Mouse (Mus musculus): ENCODE results near the gene Dlg1.
"Not testable (repeated sequence)": the region's sequence is repeated elsewhere in the genome, so short reads cannot be mapped to it uniquely, and the experiment has no call there.

Dlg1 gene

DNA sequence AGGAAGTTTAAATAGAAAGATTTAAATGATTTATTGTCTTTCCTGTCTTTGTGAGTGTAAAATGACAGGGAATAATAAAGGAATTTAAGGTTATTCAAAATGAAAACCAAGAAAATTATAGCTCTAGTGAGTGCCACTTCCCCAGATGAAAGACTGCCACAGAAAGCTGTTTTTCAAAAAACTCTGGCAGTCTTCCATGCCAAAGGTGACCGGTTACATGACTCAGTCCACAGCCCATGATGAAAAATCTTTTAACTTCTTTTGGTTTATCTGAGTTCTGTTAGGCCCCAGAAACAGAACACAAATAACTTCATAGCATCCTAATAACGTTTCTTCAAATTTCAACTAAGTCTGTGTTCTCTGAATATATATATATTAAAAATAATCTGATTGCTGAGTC, 7.7 kb upstream of the Dlg1 start:
- no peak for DNase-seq (ENCODE audit: low spot score)

DNA sequence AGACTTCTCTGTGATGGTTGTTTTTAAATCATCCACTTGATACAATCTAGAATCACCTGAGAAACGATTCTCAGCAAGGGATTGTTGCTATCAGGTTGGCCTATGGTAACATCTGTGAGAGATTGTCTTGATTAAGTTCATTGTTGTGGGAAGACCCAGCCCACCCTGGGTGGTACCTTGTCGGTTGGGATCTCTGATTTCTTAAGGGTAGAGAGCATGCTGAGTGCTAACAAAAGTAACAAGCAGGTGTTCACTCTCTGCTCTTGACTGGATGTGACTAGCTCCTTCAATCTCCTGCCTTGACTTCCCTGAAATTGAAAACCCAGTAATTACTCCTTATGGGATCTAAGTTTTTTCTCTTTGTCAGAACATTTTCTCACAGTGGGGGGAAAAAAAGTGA, 5.7 kb upstream of the Dlg1 start:
- DNase-seq (ENCODE audit: low spot score) = no peak

DNA sequence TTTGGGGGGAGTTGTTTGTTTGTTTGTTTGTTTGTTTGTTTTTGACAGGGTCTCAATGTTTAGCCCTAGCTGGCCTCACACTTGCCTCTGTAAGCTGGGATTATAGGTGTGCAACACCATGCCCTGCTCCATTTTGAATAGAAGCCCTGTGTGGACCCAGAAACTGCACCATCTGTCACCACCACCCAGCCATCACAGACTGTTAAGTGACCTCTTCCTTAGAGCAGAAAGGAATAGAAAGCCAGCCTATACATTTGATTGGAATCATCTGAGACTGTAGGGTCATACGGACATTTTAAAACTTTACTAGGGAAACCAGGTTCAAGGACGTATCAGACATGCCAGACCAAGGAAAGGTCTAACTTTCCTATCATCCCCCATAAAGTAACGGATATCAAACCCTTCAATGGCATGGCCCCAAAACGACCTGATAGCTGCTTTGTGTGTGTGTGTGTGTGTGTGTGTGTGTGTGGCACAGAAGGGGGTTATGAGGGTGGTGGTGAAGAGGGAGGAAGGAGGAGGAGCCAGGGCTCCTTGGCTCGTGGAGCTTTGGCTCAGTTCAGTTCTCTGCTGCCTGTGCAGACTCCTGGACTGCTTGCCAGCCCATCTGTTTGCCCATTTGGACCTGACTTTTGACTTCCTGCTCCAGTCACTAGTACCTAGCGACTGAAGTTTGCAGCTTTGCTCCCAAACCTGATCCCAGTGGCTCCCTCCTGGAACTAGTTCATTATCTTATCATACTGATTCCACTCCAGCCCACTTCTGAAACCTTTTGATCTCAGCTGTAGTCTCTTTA, 4.5 kb upstream of the Dlg1 start:
- DNase-seq (ENCODE audit: low spot score) = no peak

DNA sequence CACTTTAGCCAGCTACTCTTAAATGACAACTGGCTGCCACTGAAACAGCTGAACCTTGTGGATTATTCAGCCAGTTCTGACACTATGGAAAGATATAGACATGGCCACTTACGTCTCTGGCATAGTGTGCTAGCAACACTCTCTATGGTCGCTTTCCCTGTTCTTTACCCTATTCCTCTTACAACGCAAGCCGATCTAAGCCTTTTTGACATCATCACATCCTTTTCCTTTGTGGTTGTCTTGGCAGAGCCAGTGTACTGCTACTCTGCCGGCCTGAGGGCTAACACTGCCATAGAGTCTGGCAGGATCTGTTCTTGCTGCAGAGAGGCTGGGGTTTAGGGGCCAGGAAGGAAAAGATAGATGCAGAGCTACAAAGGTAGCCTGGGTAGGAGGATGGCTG, 3.8 kb upstream of the Dlg1 start:
- no peak for DNase-seq (ENCODE audit: low spot score)

DNA sequence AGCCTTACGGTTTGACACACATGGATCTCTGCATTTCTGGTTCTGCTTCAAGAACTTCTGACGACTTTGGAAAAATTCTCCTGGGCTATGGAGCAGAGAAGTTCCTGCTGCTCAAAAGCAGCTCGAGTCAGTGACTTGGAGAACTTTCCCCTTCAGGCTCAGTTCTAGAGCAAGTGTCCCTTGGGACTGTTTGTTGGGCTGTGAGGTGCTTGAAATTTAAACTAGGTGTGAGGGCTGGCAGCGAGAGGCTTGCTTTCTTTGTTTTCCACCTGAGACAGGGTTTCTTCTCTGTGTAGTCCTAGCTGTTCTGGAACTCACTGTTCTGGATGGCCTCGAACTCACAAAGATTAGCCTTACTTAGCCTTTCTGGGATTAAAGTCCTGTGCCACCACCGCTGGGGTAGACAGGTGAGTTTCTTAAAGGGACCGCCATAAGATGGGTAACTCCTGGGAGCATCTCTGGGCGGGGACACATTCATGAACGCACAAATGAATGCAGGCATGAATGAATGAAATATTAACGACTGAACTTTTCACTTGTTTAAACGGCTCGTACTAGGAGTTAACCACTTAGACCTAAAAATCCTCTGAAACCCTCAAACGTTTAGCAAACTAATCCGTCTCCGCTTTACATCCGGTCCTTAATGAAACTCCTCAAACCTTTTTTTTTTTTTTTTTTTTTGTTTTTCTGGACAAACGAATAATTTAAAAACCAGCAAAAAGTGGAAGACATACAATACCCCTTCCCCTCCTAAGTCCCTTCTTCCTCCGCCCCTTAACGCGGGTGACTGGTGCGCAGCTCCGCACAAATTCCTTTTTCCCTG, 476 bp upstream of the Dlg1 start:
- DNase-seq (ENCODE audit: low spot score) = no peak

DNA sequence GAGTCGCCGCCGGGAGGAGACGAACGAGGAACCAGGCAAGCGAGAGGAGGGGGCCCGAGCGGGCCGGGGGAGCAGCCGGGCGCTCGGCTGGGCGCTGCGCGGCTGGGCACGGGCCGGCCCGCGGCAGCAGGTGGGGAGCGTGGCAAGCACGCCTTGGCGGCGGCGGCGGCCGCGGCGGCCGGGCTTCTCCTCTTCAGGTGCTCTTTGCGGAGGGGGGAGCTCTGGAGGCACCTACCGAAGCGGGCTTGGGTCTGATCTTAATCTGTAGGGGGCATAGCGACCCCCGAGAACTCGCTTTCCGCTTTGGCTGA, 999 bp downstream of the Dlg1 start:
- peak; percentile 20 for DNase-seq (ENCODE audit: low spot score)

DNA sequence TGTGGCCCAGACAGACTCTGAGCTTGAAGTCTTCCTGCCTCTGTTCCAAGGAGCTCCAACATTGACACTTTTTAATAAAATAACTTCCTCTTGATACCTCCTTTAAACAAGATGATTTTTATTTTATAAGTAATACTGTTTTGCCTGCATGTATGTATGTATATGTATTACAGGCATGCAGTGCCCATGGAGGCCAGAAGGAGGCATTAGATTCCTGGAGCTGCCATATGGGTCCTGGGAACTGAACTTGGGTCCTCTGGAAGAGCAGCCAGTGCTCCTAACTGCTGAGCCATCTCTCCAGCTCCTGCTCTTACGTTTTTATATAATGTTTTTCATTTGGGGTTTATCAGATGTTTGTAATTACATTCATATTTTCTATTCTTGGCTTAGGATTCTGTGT, 9.0 kb downstream of the Dlg1 start:
- DNase-seq (ENCODE audit: low spot score) = no peak

DNA sequence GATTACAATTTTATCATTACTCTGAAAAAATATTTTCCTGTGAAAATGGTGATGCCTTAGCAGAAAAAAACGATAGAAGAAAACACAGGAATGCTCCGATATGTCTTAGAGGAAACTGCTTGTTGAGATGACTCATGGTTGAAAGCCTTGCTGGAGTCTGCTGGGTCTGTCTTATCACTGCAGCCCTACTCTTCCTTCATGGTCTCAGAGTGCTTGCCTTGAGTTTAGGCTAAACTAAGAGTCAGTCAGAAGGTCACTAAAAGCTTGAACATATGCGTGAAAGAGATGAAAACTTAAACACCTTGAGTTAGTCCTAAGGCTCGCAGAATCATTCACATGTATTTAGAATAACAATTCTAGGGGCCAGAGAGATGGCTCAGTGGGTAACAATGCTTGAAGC, 14.2 kb downstream of the Dlg1 start:
- no peak for DNase-seq (ENCODE audit: low spot score)

DNA sequence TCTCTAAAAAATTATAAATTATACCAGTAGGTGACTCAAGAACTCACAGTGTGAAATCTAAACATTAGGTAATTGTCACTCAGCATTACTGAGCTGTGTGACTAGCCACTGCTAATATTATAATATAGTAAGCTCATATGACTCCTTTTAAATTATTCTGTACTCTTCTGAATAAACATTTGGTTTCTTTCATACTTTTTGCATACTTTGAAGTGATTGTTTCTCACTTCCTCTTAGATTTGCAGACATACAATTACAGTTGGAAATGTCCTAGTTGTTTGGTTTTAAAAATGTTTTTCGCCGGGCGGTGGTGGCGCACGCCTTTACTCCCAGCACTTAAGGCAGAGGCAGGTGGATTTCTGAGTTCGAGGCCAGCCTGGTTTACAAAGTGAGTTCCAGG, 19.0 kb downstream of the Dlg1 start:
- DNase-seq (ENCODE audit: low spot score) = no peak

DNA sequence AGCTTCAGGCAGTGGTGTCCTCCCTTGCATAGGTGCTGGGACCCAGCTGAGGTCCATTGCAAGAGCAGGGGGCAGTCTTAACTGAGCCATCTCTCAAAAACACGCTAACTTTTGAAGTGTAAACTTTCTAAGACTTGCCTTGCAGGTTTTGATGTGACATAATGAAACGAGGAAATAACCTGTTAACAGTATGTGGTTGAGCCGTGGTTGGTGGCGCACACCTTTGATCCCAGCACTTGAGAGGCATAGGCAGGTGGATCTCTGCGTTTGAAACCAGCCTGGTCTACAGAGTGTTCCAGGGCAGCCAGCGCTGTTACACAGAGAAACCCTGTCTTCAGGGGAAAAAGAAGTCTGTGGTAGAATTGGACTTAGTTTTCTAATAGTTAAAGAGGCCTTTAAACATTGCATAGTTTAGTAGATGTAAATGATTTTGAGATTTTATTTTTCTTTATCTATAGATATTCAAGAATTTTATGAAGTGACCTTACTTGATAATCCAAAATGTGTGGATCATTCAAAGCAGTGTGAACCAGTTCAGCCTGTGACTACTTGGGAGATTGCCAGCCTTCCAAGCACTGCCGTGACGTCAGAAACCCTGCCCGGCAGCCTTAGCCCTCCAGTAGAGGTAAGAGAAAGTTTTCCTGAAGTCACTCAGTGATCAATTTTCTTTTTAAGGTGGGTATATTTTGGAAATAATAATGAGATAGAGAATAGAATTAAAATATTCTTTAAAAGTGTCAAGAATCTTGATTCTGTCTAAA, 20.6 kb downstream of the Dlg1 start:
- DNase-seq (ENCODE audit: low spot score) = peak; percentile 39

DNA sequence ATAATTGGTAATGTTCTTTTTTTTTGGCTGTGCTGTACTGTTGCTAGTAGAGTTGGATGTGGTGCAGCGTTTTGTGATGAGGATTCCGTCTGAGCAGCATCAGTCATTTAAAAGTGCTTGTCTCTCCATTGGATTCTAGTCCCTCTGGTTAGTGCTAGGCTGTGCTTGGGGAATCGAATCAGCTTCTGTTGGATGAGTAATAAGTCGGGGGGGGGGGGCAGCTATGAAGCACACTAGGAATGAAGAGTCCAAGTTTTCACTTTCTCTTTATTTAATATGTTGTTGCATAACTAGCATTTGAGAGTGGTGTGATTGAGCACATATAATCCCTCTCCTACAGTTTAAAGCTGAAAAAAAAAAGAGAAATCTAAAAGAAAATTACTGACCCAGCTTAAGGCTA, 21.5 kb downstream of the Dlg1 start:
- no peak for DNase-seq (ENCODE audit: low spot score)

DNA sequence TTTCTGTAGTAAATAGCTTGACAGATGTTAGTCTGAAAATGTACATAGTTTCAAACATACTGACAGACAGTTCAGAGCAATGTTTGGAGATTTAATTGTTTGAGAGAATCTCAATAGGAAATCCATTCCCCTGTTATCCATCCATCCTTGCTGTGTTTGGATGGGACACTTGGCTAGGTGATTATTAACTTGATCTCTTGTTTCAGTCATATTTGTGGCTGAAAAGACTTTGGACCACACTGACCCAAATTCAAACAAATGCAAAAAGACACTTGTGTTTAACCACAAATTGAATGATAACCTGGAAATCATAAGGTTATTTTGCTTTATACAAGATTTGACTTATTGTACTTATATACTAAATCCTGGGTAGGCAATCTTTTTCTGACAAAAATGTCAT, 24.5 kb downstream of the Dlg1 start:
- no peak for DNase-seq (ENCODE audit: low spot score)

DNA sequence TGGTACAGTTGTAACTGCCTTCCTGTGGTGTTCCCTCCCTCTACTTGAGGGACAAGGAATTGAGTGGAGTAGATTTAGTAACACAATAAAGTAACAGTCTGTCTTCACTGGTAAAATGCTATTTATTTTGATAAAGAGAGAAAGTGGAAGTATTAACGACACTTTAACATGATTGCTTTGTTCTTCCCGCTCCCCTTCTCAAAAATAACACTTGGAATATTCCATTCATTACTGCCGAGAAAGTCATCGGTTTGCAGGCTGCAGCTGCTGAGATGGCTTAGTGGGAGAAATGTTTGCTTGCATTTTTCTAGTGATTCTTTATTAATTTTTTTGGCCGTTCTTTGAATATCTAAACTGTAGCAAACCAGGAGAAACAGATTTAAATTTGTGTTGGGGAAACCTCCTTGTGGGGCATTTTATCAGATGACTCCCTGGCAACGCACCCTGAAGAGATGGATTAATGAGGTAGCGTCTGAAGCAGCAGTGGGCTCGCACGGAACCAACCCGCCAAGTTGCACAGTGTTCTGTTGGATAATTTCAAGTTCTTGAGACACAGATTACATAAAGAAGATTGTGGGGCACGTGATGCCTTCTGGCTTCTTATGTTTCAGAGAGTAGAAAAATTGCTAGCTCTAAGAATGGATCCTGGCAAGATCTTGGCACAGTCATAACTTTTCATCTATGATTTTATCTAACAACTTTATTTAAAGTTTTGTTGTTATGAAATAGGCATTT, 32.2 kb downstream of the Dlg1 start:
- peak; percentile 28 for DNase-seq (ENCODE audit: low spot score)

DNA sequence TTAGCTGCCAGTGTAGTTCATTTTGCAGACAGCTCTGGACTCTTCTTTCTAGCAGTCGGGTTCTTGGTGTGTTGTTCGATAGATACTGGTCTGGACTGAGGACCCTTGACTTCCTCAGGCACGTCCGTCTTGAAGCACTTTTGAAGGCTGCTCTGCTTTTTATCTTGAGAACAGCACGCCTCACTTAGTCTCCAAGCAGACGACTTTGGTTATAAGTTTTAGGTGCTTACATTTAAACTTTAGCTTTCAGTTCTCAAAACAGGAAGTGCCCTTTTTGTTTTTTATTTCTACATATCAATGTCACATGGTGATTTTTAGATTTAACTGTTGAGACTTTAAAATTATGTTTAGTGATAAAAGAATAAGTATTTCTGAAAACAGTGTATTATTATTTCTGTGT, 33.1 kb downstream of the Dlg1 start:
- no peak for DNase-seq (ENCODE audit: low spot score)

DNA sequence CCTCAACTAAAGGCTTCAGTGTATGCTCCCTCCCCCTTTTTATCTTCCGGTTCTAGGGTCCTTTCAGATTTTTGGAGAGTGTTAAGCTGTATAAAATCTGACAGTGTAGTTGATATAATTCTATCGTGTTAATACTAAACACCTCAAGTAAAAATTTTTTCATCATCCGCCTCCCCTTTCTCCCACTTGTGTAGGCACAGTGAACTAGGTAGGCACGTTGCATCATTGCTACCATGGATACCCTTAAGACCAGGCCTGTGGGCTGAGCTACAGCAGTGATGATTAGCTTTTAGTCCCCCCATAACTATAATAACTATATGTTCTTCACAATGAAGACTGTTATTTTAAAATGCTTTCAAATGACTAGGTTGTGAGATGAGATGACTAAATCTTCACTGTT, 34.1 kb downstream of the Dlg1 start:
- DNase-seq (ENCODE audit: low spot score) = no peak

DNA sequence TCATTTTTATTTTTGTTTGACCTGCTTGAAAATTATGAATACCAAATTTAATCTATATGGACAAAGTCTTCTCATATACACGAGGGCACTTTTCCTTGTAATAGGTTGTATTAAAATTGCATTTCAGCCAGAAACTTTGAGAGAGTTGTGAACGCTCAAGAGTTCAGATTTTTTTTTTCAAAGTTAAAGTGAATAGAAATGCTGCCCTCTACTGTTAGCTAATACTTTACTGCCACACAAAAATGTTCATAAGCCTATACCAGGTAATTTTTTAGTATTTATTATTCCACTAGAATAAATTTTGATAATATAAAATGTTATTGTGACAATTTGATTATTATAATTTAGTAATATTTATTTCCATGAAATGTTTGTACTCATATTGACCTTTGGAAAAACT, 42.0 kb downstream of the Dlg1 start:
- DNase-seq (ENCODE audit: low spot score) = peak; percentile 24

DNA sequence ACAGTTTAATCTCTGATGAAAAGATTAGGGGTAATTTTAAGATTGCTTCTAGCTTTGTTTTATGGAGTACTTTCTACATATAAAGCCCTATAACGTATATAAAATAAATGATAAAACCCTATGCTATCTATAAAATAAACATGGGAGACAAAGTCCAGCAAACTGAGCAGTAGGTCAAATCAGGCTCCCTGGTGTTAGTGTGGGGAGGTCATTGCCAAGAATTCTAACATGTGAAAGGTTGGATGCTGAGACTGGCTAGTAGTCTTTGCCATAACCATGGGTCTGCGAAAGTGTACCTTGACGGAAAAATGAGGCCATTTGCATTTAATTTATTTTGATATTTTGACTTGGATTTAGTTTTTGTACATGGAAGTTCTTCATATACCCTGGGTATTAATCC, 42.7 kb downstream of the Dlg1 start:
- no peak for DNase-seq (ENCODE audit: low spot score)

DNA sequence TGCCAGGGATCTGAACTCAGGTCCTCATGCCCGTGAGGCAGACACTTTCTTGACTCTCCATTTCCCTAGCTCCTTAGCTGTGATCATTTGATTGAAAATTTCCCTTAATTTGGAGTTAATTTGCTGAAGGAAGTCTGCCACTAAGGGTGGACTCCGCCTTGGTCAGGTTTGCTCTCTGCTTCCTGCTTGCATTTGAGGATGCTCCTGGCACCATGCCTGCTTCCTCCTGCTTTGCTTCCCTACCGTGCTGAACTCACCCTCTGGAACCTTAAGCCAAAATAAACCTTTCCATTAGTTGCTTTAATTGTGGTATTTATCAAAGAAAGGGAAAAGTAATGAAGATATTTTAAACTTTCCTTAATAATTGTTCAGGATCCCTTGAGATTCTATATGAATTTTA, 44.1 kb downstream of the Dlg1 start:
- DNase-seq (ENCODE audit: low spot score) = no peak

DNA sequence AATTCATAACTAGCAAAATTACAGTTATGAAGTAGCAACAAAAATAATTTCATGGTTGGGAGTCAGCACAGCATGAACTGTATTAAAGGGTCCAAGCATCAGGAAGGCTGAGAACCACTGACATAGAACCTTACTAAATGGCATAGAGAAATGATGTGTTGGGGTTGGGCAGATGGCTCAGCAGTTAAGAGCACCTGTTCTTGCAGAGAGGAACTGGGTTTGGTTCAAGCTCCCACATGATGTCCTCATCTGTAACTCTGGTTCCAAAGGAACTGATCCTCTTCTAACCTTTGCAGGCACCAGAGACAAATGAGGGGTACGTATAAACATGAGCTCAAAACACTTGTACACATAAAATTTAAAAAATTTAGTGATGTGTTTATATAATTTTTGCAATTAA, 59.7 kb downstream of the Dlg1 start:
- no peak for DNase-seq (ENCODE audit: low spot score)

DNA sequence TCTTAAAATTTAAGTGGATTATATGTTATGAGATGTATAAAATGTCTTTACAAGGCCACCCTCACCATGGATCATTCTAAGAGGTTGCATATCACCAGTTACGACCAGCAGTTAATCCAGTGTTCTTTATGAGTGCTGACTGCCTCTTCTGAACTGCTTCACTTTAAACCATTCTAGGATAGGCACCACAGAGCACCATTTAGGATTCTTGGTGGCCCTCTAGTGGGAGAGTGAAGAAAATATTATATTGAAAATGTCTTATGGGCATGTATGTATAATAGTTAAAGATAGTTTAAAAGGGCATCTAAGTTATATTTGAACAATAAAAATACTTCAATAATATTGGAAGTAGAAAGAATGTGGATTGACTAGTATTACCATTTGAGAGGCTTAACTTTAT, 60.9 kb downstream of the Dlg1 start:
- DNase-seq (ENCODE audit: low spot score) = peak; percentile 42

DNA sequence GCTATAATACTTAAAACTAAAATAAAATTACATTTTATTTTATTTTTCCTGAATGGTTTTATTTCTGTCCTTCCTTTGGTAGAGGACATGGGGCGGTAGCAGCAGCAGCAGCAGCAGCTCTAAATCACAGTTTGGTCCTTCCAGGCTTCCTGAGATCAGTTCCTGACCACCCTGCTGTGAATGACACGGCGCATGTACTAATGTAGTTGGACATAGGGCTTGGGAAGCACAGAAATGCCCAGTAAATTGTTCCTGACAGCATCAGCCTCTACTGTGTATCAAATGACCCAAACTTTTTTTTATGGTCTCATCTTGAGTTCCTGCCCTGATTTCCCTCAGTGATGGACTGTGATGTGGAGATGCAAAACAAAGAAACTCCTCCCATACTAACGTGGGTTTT, 61.6 kb downstream of the Dlg1 start:
- DNase-seq (ENCODE audit: low spot score) = no peak

DNA sequence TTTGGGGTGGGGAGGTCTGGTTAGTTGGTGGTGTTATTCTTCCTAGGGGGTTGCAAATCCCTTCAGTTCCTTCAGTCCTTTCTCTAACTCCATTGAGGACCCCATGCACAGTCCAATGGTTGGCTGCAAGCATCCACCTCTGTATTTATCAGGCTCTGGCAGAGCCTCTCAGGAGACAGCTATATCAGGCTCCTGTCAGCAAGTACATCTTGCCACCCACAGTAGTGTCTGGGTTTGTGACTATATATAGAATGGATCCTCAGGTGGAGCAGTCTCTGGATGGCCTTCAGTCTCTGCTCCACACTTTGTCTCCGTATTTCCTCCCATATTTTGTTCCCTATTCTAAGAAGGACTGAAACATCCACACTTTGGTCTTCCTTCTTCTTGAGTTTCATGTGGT, 67.7 kb downstream of the Dlg1 start:
- not testable (repeated sequence) for DNase-seq (ENCODE audit: low spot score)

Measured in lung, postnatal 25 days (tissue).